27 mouse cellular contexts compared by ENCODE assay signal in genomic region chr5:31860831-31861624, GRCm38 (mm10).
A peak's percentile ranks its signal among the peaks of the same experiment; 100 is the strongest.
DNase-seq lines count a peak whose midpoint lies in the region; ATAC-seq and TF ChIP-seq lines count a peak whose summit lies in the region.
"Had no signal": no experiment of that assay in that cellular context is flagged by ENCODE, and none has a peak within 500 bp of the region (broad histone marks: within the 10 kb centered on the region; RNA-seq: fewer than 3 reads in every experiment).

No protein-coding gene starts in this region.

- no peaks in the 10 kb centered on the region for H3K4me1 ChIP-seq in embryonic facial prominence, embryonic 11.5 days (ENCODE audit: control insufficient read depth, insufficient read depth, low read length)
- peaks cover 22% of the 10 kb centered on the region for H3K4me1 ChIP-seq in embryonic facial prominence, embryonic 10.5 days
- H3K4me1 ChIP-seq: forebrain, embryonic 15.5 days; heart, embryonic 15.5 days; hindbrain, embryonic 15.5 days; limb, embryonic 12.5 days had no signal

- 90% methylated on average over 5 of the region's 5 CpGs for WGBS in embryonic facial prominence, embryonic 11.5 days
- WGBS in embryonic facial prominence, embryonic 10.5 days, result 88% methylated on average over 5 of the region's 5 CpGs

- no peaks in the 10 kb centered on the region for H3K36me3 ChIP-seq in embryonic facial prominence, embryonic 11.5 days (replicated peaks; ENCODE audit: control insufficient read depth, insufficient read depth, low read depth, low read length)
- H3K36me3 ChIP-seq in embryonic facial prominence, embryonic 10.5 days (replicated peaks), result no peaks in the 10 kb centered on the region
- H3K36me3 ChIP-seq: forebrain, embryonic 15.5 days; heart, embryonic 15.5 days; hindbrain, embryonic 15.5 days; limb, embryonic 12.5 days; liver, embryonic 12.5 days; stomach, embryonic 15.5 days had no signal

- H3K4me3 ChIP-seq in embryonic facial prominence, embryonic 11.5 days (ENCODE audit: low read depth, low read length), result no peak overlapping the region
- H3K4me3 ChIP-seq in embryonic facial prominence, embryonic 10.5 days, result no peak overlapping the region
- H3K4me3 ChIP-seq in gastrocnemius, adult 2 months, result no peak overlapping the region
- H3K4me3 ChIP-seq: forebrain, embryonic 15.5 days; heart, adult 2 months; heart, embryonic 15.5 days; hindbrain, embryonic 15.5 days; limb, embryonic 12.5 days; liver, embryonic 12.5 days; stomach, embryonic 15.5 days had no signal

- no peaks in the 10 kb centered on the region for H3K9me3 ChIP-seq in embryonic facial prominence, embryonic 11.5 days (replicated peaks; ENCODE audit: control insufficient read depth, low read length)
- no peaks in the 10 kb centered on the region for H3K9me3 ChIP-seq in embryonic facial prominence, embryonic 10.5 days
- H3K9me3 ChIP-seq: forebrain, embryonic 15.5 days; G1E; heart, embryonic 15.5 days; hindbrain, embryonic 15.5 days; limb, embryonic 12.5 days; liver, embryonic 12.5 days; stomach, embryonic 15.5 days had no signal

- no peak for ATAC-seq in embryonic facial prominence, embryonic 11.5 days (replicated peaks; ENCODE audit: insufficient number of reproducible peaks, low FRiP score, low TSS enrichment, low read depth)
- 0 out of 2 replicates have a peak, but pooled peaks have one; percentile 6 for ATAC-seq in erythroid progenitor cell, adult 5-6 weeks (replicated peaks; ENCODE audit: low FRiP score, poor library complexity, severe bottlenecking)
- ATAC-seq: CD4-positive, CD25-positive, alpha-beta regulatory T cell, adult 4 months; forebrain, embryonic 15.5 days; intestine, embryonic 16.5 days; liver, embryonic 12.5 days; midbrain, embryonic 16.5 days had no signal

- H3K27me3 ChIP-seq in embryonic facial prominence, embryonic 11.5 days (ENCODE audit: control insufficient read depth, insufficient read depth, low read length), result no peaks in the 10 kb centered on the region
- no peaks in the 10 kb centered on the region for H3K27me3 ChIP-seq in embryonic facial prominence, embryonic 10.5 days (replicated peaks; ENCODE audit: low read depth, poor library complexity, severe bottlenecking)
- H3K27me3 ChIP-seq: forebrain, embryonic 15.5 days; heart, embryonic 15.5 days; hindbrain, embryonic 15.5 days; limb, embryonic 12.5 days; liver, embryonic 12.5 days; stomach, embryonic 15.5 days had no signal

- intact Hi-C loops in gastrocnemius, adult 2 months (cut with DNase I), result no loop called here

- no peak for DNase-seq in embryonic facial prominence, embryonic 11.5 days (ENCODE audit: low spot score)
- no peak for DNase-seq in embryonic facial prominence, embryonic 10.5 days (ENCODE audit: low spot score)
- DNase-seq in NIH3T3 (ENCODE audit: low read depth) (peak; percentile 57), liver (no peak)
- DNase-seq in kidney, adult 18-20 months, result no peak
- no peak for DNase-seq in gastrocnemius, adult 2 months
- DNase-seq: adrenal gland, postnatal 36 days; cerebellum, adult 9-10 months; gastrocnemius, postnatal 25 days; heart, adult 2 months; kidney, postnatal 36 days; layer of hippocampus, postnatal 36 days; lung, adult 18-20 months; lung, postnatal 10 days; right cerebral cortex, adult 18-20 months; thymus, postnatal 36 days had no signal

- H3K27ac ChIP-seq in embryonic facial prominence, embryonic 11.5 days (replicated peaks; ENCODE audit: low read depth, low read length), result 0 out of 2 replicates have a peak overlapping the region, but pooled peaks have one; percentile 3
- no peak overlapping the region for H3K27ac ChIP-seq in embryonic facial prominence, embryonic 10.5 days (replicated peaks)
- H3K27ac ChIP-seq in gastrocnemius, adult 2 months, result no peak overlapping the region
- H3K27ac ChIP-seq: forebrain, embryonic 15.5 days; heart, adult 2 months; heart, embryonic 15.5 days; hindbrain, embryonic 15.5 days; limb, embryonic 12.5 days; liver, embryonic 12.5 days; stomach, embryonic 15.5 days had no signal

- TF ChIP-seq CTCF in gastrocnemius, adult 2 months (IDR thresholded peaks at IDR 0.05), result no peak

- H3K4me2 ChIP-seq in embryonic facial prominence, embryonic 11.5 days (ENCODE audit: low read depth, low read length), result no peak overlapping the region
- H3K4me2 ChIP-seq: forebrain, embryonic 15.5 days; heart, embryonic 15.5 days; hindbrain, embryonic 15.5 days; limb, embryonic 12.5 days; liver, embryonic 12.5 days; stomach, embryonic 15.5 days had no signal

- no peak overlapping the region for H3K9ac ChIP-seq in embryonic facial prominence, embryonic 11.5 days (replicated peaks; ENCODE audit: low read length)
- H3K9ac ChIP-seq: forebrain, embryonic 15.5 days; heart, embryonic 15.5 days; hindbrain, embryonic 15.5 days; limb, embryonic 12.5 days; liver, embryonic 12.5 days; stomach, embryonic 15.5 days had no signal
